Mouse (Mus musculus) liver, embryonic 14.5 days (tissue): ENCODE data around the gene A530032D15Rik. TPM values are rescaled to one million over a fixed set of nuclear protein-coding genes. Genes with fewer than 3 reads are reported as not detected.
"Not testable (repeated sequence)": the region's sequence is repeated elsewhere in the genome, so short reads cannot be mapped to it uniquely, and the experiment has no call there.

Experiments
- ATAC-seq: fragments of 200-750 bp; cut with Nextera tagmentation; 2 replicates; pipeline ENCODE4 v1.8.0; 2017; ENCODE audit warnings: moderate number of reproducible peaks, mild to moderate bottlenecking, moderate library complexity; ENCODE audit not compliant: insufficient read depth
- DNase-seq, 3 experiments: peaks; one replicate each; pipeline ENCODE4 v3.0.0-alpha.2; 2012 to 2013; ENCODE audit warnings: low read depth in 3 of 3, low spot score in 3 of 3
- H3K27ac ChIP-seq: fragments of 300-500 bp; sonication (generic); 2 replicates; pipeline ENCODE4 v1.5.1; 2014; ENCODE audit warnings: moderate library complexity, mild to moderate bottlenecking, control low read depth, inconsistent platforms
- H3K27me3 ChIP-seq: fragments of 300-500 bp; sonication (generic); 2 replicates; pipeline ENCODE4 v1.6.1; 2014; ENCODE audit warnings: mild to moderate bottlenecking, low read length, moderate library complexity; ENCODE audit not compliant: control insufficient read depth, insufficient read depth
- H3K36me3 ChIP-seq: fragments of 300-500 bp; sonication (generic); replicated peaks from 2 replicates; pipeline ENCODE4 v1.6.1; 2014; ENCODE audit warnings: low read depth; ENCODE audit not compliant: control insufficient read depth, insufficient read depth
- H3K4me1 ChIP-seq, 2 experiments: fragments of 200-500 bp in 1 of 2; fragments of 300-500 bp in 1 of 2; sonication (generic) in 1 of 2; replicated peaks; 2 replicates each; pipeline ENCODE4 v1.6.1; 2012 to 2014; ENCODE audit warnings: antibody characterized with exemption in 1 of 2, inconsistent platforms in 1 of 2, low read length in 1 of 2; ENCODE audit not compliant: control insufficient read depth in 2 of 2, insufficient read depth in 2 of 2
- H3K4me2 ChIP-seq: fragments of 300-500 bp; sonication (generic); 2 replicates; pipeline ENCODE4 v1.6.1; 2014; ENCODE audit warnings: low read depth, mild to moderate bottlenecking, control low read depth, moderate library complexity
- H3K4me3 ChIP-seq, 2 experiments: fragments of 200-500 bp in 1 of 2; fragments of 300-500 bp in 1 of 2; sonication (generic) in 1 of 2; 2 replicates each; pipeline ENCODE4 v1.5.1; 2012 to 2014; ENCODE audit warnings: low read depth in 2 of 2, low read length in 2 of 2, mild to moderate bottlenecking in 2 of 2, control low read depth in 1 of 2, inconsistent platforms in 1 of 2, moderate library complexity in 1 of 2; ENCODE audit not compliant: insufficient read depth in 1 of 2
- H3K9ac ChIP-seq: fragments of 300-500 bp; sonication (generic); replicated peaks from 2 replicates; pipeline ENCODE4 v1.6.1; 2014; ENCODE audit warnings: mild to moderate bottlenecking, control low read depth, moderate library complexity
- H3K9me3 ChIP-seq: fragments of 300-500 bp; sonication (generic); 2 replicates; pipeline ENCODE4 v1.6.1; 2016; ENCODE audit warnings: low read length, mixed read lengths; ENCODE audit not compliant: control insufficient read depth
- WGBS: fragments of 180-500 bp; shearing (Covaris S2); extraction: QIAGEN DNeasy Blood & Tissue Kit; methylation state at CpG from one replicate; pipeline ENCODE4 v1.1.7; 2014; ENCODE audit not compliant: insufficient replicate concordance; 5-methylcytosine and 5-hydroxymethylcytosine counted together
- polyA plus RNA-seq, 2 experiments: library from polyadenylated mRNA; depleted of rRNA in 1 of 2; stranded (reverse) in 1 of 2; unstranded in 1 of 2; fragments of >200 nt; fragmentation: Nextera tagmentation in 1 of 2; extraction: Ambion mirVana in 1 of 2; gene quantifications; 2 replicates each; pipeline versions ENCODE4 v1.2.1 to v1.2.3; 2012 to 2014

A530032D15Rik gene
- polyA plus RNA-seq, 2 experiments: 0.09 TPM; not detected in 1

DNA sequence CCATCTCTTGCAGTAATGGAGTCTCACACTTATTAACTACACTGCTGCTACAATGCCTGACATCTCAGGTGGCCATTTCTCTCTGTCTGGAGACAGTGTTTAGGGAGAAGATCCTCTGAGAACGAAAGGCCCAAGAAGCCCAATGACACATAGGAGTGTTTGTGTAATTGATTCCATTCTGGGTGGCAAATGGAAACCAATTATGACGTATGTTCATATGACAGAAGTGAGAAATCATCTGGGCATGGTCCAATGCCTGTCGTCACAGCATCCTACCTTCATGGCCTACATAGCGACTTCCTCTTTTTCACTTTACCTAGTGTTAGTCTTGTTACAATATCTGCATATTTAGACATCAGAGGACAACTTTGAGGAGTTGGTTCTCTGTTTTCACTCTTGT, 7.9 kb downstream of the A530032D15Rik start:
- H3K36me3 ChIP-seq, H3K27me3 ChIP-seq, DNase-seq, H3K4me3 ChIP-seq, H3K4me1 ChIP-seq, H3K9ac ChIP-seq, H3K9me3 ChIP-seq, H3K27ac ChIP-seq, ATAC-seq, H3K4me2 ChIP-seq: not testable (repeated sequence)
- whole genome bisulfite sequencing: 61% methylated on average over 4 of the region's 4 CpGs

DNA sequence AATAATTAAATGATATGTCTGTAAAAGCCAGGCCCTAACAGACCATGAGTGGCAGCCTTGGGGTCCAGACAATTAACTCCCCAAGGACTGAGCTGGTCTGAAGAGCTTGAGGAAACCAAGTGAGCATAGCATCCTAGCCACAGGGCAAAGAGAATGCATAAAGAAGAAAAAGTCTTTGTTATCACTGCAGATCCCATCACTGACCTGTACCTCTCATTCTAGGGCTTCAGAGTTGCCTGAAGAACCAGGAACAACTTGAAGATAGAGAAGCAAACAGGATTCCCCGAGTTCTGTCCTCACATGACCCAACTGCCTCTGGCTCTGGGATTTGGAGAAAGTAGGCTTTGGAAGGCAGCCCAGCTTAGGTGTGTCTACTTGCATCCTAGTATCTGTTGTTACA, 9.8 kb downstream of the A530032D15Rik start, which contains the start of gene Gm10553:
Gene Gm10553, plus strand, starts transcription at position 301 of the 400 bp plus-strand sequence.
- H3K9ac ChIP-seq, H3K27ac ChIP-seq, H3K36me3 ChIP-seq, DNase-seq, ATAC-seq, H3K9me3 ChIP-seq, H3K27me3 ChIP-seq, H3K4me3 ChIP-seq, H3K4me2 ChIP-seq, H3K4me1 ChIP-seq: not testable (repeated sequence)
- WGBS: 33% methylated on average over 1 of the region's 1 CpGs

DNA sequence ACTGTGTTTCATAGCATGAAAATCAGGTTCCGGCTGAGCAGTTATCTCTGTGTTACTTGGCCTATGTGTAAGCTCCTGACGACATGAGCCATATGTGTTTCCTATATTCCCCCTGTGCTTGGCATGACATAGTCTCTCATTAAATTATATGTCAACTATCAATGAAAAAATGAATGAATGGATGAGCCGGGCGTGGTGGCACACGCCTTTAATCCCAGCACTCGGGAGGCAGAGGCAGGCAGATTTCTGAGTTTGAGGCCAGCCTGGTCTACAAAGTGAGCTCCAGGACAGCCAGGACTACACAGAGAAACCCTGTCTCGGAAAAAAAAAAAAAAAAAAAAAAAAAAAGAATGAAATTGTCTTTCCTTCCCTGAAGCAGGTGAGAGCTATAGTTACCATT, 10.6 kb downstream of the A530032D15Rik start:
- not testable (repeated sequence) for H3K27me3 ChIP-seq, H3K27ac ChIP-seq, H3K9me3 ChIP-seq, H3K4me3 ChIP-seq, H3K4me2 ChIP-seq, ATAC-seq, DNase-seq, H3K4me1 ChIP-seq, H3K9ac ChIP-seq, H3K36me3 ChIP-seq
- WGBS: 58% methylated on average over 6 of the region's 7 CpGs

DNA sequence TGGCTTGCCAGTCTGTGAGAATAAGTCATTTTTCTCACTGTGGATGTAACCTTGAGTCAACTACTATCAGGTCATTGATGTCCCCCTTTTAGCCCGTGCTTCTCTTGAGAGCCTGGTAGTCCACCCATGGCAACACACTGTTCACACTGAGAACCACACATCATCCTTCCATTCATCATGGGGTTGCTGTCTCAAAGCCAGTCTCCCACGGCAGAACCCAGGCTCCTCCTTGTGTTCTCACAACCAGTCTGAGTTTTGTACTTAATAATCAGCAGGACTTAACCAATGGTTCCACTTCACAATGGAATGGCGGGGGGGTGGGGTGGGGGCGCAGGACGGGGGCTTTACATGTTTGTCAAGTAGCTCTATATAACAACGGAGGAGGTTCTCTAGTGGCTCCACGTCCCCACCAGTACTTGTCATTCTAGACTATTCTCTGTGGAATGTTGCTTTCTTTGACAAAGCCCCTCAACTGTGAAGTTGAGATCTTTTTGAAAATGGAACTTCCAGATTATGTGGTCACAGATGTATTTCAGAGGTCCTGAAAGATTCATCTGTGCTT, 16.6 kb downstream of the A530032D15Rik start:
- not testable (repeated sequence) for H3K27me3 ChIP-seq, DNase-seq, H3K9me3 ChIP-seq, H3K4me2 ChIP-seq, H3K4me1 ChIP-seq, ATAC-seq, H3K27ac ChIP-seq, H3K4me3 ChIP-seq, H3K9ac ChIP-seq, H3K36me3 ChIP-seq
- 61% methylated on average over 6 of the region's 7 CpGs for WGBS

DNA sequence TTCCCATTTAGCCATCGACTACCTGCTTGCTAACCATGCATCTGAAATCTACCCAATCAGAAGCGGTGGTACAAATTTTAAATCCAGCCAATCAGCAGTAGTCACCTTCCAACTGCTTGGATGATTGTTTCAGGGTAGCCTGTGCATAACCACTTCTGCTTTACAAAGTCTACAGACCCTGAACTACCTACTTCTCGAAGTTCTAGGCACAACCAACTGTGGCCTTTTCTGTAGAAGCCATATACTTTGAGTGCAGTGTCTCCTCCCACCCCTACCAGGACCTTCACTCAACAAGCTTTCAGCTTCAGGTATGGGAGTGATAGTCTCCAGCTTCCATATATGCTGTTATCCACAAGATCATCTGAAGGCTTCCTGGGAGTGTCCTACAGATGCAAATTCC, 17.5 kb downstream of the A530032D15Rik start:
- not testable (repeated sequence) for H3K36me3 ChIP-seq, DNase-seq, H3K4me1 ChIP-seq, H3K9ac ChIP-seq, H3K9me3 ChIP-seq, H3K27ac ChIP-seq, H3K27me3 ChIP-seq, H3K4me3 ChIP-seq, ATAC-seq, H3K4me2 ChIP-seq
- 18% methylated on average over 1 of the region's 3 CpGs for WGBS

DNA sequence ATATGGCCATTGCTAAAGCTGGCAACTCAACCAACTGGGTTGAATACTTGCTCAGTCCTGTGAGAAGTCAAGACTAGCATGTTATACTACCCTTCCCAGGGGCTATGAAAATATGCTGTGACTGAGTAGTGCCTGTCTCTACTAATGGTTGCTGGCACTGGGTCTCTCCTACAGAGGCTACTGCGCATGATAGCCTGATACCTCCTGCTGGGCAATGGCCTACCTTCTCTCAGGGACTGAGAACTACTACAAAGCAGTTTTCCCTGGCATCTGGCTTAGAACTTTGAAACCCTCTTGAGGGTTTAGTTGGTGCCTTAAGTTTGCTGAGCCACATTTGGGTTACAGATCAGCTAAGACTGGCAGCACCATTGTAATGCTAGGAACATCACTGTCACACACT, 23.4 kb downstream of the A530032D15Rik start:
- not testable (repeated sequence) for H3K9me3 ChIP-seq, ATAC-seq, DNase-seq, H3K27me3 ChIP-seq, H3K4me2 ChIP-seq, H3K4me3 ChIP-seq, H3K27ac ChIP-seq, H3K9ac ChIP-seq, H3K36me3 ChIP-seq, H3K4me1 ChIP-seq
- WGBS: 43% methylated on average over 1 of the region's 1 CpGs

DNA sequence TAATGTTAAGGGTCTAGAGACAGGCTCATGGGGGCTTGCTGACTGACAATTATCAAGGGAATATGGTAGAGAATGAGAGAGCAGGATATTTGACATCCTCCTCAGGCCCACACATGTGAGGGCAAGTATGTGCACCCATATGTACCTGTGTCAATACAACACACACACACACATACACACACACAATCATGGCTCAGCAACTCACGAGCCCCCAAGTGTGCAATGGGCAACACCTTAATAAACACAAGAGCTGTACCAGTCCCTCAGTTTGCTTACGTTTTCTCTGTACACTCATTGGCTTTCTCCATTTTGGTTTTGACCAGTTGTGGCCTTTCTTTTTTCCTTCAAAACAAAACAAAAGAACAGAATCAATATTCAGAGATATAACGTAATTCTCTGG, 24.9 kb downstream of the A530032D15Rik start:
- WGBS: 18% methylated on average over 3 of the region's 3 CpGs
- not testable (repeated sequence) for H3K36me3 ChIP-seq, H3K4me1 ChIP-seq, H3K9me3 ChIP-seq, H3K4me2 ChIP-seq, ATAC-seq, H3K27me3 ChIP-seq, H3K4me3 ChIP-seq, H3K9ac ChIP-seq, DNase-seq, H3K27ac ChIP-seq

DNA sequence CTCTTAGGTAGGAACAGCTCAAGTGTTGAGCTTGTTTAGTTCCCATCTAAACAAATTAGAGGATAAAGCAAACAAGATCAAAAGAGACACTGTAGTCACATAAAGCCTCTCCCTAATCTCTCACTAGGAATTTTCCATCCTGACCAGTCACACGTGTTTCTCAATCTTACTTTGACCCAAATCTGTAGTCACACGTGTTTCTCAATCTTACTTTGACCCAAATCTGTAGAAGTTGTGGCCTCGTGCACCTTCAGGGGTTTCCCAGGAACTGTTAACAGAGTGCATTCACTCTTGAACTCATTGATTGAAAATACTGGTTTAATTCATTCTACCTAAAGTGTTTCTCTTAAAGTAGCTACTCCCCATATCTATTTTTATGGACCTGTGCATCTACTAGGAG, 36.6 kb downstream of the A530032D15Rik start:
- 35% methylated on average over 3 of the region's 3 CpGs for WGBS
- not testable (repeated sequence) for H3K4me1 ChIP-seq, H3K9me3 ChIP-seq, H3K9ac ChIP-seq, H3K27me3 ChIP-seq, H3K36me3 ChIP-seq, H3K4me3 ChIP-seq, DNase-seq, H3K4me2 ChIP-seq, H3K27ac ChIP-seq, ATAC-seq
